Mouse (Mus musculus) testis, adult 2 months (tissue): Measurements from ENCODE around the gene Tcte2.

Experiments
- CTCF ChIP-seq: fragments of 200-500 bp; IDR thresholded peaks from 2 replicates; pipeline ENCODE4 v1.5.1; 2012; ENCODE audit warnings: low read depth, mild to moderate bottlenecking, inconsistent platforms, low read length, moderate library complexity; ENCODE audit not compliant: control insufficient read depth, insufficient read depth, insufficient replicate concordance
- POLR2A ChIP-seq: fragments of 200-500 bp; IDR thresholded peaks from 2 replicates; pipeline ENCODE4 v1.6.1; 2012; ENCODE audit warnings: low read depth, mild to moderate bottlenecking, inconsistent platforms, low read length, moderate library complexity; ENCODE audit not compliant: control insufficient read depth

GRCm38 (mm10) chr17:13768531-13768930 lies 6.9 kb upstream of the Tcte2 start:
- TF ChIP-seq POLR2A = no peak
- no peak for TF ChIP-seq CTCF
